Mouse (Mus musculus): Measurements from ENCODE around the gene Txnip.
"Not testable (repeated sequence)": the region's sequence is repeated elsewhere in the genome, so short reads cannot be mapped to it uniquely, and the experiment has no call there.

Txnip gene

GRCm38 (mm10) chr3:96594851-96595250 lies 37.1 kb downstream of the Txnip start:
- no peak for DNase-seq

GRCm38 (mm10) chr3:96595661-96596060 lies 37.9 kb downstream of the Txnip start:
- no peak for DNase-seq

- DNase-seq = peak; percentile 79
Measured at GRCm38 (mm10) chr3:96596228-96596707, 38.5 kb downstream of the Txnip start, which contains the start of gene Ankrd34a. TSS of gene Ankrd34a (plus strand) at chr3:96596636.

GRCm38 (mm10) chr3:96596855-96597254 lies 39.1 kb downstream of the Txnip start:
- DNase-seq = peak; percentile 50

GRCm38 (mm10) chr3:96597435-96597891 lies 39.7 kb downstream of the Txnip start:
- DNase-seq = peak; percentile 50

- DNase-seq = peak; percentile 67
Measured at GRCm38 (mm10) chr3:96598156-96599068, 40.7 kb downstream of the Txnip start.

- no peak for DNase-seq
Measured at GRCm38 (mm10) chr3:96599069-96599393, 41.3 kb downstream of the Txnip start.

- no peak for DNase-seq
Measured at GRCm38 (mm10) chr3:96599411-96599810, 41.7 kb downstream of the Txnip start.

- peak; percentile 88 for DNase-seq
Measured at GRCm38 (mm10) chr3:96600639-96601250, 43.0 kb downstream of the Txnip start, which contains the start of gene Lix1l. TSS of gene Lix1l (plus strand) at chr3:96601149.

- peak; percentile 62 for DNase-seq
Measured at GRCm38 (mm10) chr3:96601251-96601787, 43.6 kb downstream of the Txnip start.

GRCm38 (mm10) chr3:96601941-96602703 lies 44.4 kb downstream of the Txnip start:
- peak; percentile 13 for DNase-seq

- DNase-seq = no peak
Measured at GRCm38 (mm10) chr3:96602704-96603084, 44.9 kb downstream of the Txnip start.

GRCm38 (mm10) chr3:96603311-96603710 lies 45.6 kb downstream of the Txnip start:
- DNase-seq = no peak

GRCm38 (mm10) chr3:96606007-96606406 lies 48.2 kb downstream of the Txnip start:
- not testable (repeated sequence) for DNase-seq

GRCm38 (mm10) chr3:96606618-96607017 lies 48.9 kb downstream of the Txnip start:
- no peak for DNase-seq

Data from right cerebral cortex, postnatal 14 days (tissue).